Mouse (Mus musculus): Measurements from ENCODE around the gene Mef2b.

GRCm38 (mm10) chr8:70124992-70125391, 14.5 kb upstream of the Mef2b start:
- TF ChIP-seq EP300 (IDR thresholded peaks at IDR 0.05; ENCODE audit: low read depth) (no peak), CTCF (IDR thresholded peaks at IDR 0.05; ENCODE audit: low read depth) (no peak)

All from liver, embryonic 14.5 days (tissue).